Mouse (Mus musculus): ENCODE measurements around the gene Gm4553. TPM values are rescaled to one million over a fixed set of nuclear protein-coding genes. Genes with fewer than 3 reads are reported as not detected.
"Not testable (repeated sequence)": the region's sequence is repeated elsewhere in the genome, so short reads cannot be mapped to it uniquely, and the experiment has no call there.

Gene Gm4553
- polyA plus RNA-seq, 1 experiment from 2014 or later: not detected

- no peak overlapping the region for H3K9ac ChIP-seq (ENCODE audit: low read length)
- H3K27me3 ChIP-seq (ENCODE audit: control insufficient read depth, insufficient read depth, low read length): no peaks in the 10 kb centered on the region
- DNase-seq (ENCODE audit: low spot score) (no peak), ATAC-seq (ENCODE audit: low FRiP score, low TSS enrichment) (no peak)
- H3K9me3 ChIP-seq (ENCODE audit: control insufficient read depth, low read length): no peaks in the 10 kb centered on the region
- no peak overlapping the region for H3K4me2 ChIP-seq (replicated peaks; ENCODE audit: low read depth)
- 58% methylated on average over 2 of the region's 2 CpGs for WGBS
- no peak overlapping the region for H3K4me3 ChIP-seq (ENCODE audit: low read depth, low read length)
- no peak for TF ChIP-seq CTCF (IDR thresholded peaks at IDR 0.05; ENCODE audit: low read depth)
- no peak for TF ChIP-seq EP300 (optimal IDR thresholded peaks at IDR 0.05)
- H3K36me3 ChIP-seq (ENCODE audit: control insufficient read depth, insufficient read depth, low read length): no peaks in the 10 kb centered on the region
- H3K4me1 ChIP-seq (replicated peaks; ENCODE audit: control insufficient read depth, insufficient read depth): no peaks in the 10 kb centered on the region
- no peak overlapping the region for H3K27ac ChIP-seq (replicated peaks)
Observed at GRCm38 (mm10) chr7:142198748-142199147, 33.2 kb upstream of the Gm4553 start.

- TF ChIP-seq EP300 (optimal IDR thresholded peaks at IDR 0.05) (no peak), CTCF (IDR thresholded peaks at IDR 0.05; ENCODE audit: low read depth) (no peak)
Observed at GRCm38 (mm10) chr7:142190289-142190688, 24.8 kb upstream of the Gm4553 start, which contains the start of gene Gm10153. Gene Gm10153, minus strand, starts transcription at chr7:142190389.

GRCm38 (mm10) chr7:142188156-142188555 is 22.6 kb upstream of the Gm4553 start:
- Histone ChIP-seq H3K27me3 (ENCODE audit: control insufficient read depth, insufficient read depth, low read length) (no peaks in the 10 kb centered on the region), H3K4me2 (replicated peaks; ENCODE audit: low read depth) (no peak overlapping the region), H3K9me3 (ENCODE audit: control insufficient read depth, low read length) (no peaks in the 10 kb centered on the region), H3K4me3 (ENCODE audit: low read depth, low read length) (no peak overlapping the region), H3K27ac (replicated peaks) (no peak overlapping the region), H3K36me3 (ENCODE audit: control insufficient read depth, insufficient read depth, low read length) (no peaks in the 10 kb centered on the region), H3K4me1 (replicated peaks; ENCODE audit: control insufficient read depth, insufficient read depth) (no peaks in the 10 kb centered on the region), H3K9ac (ENCODE audit: low read length) (no peak overlapping the region)
- DNase-seq (ENCODE audit: low spot score): no peak
- TF ChIP-seq CTCF (IDR thresholded peaks at IDR 0.05; ENCODE audit: low read depth): no peak
- no peak for ATAC-seq (ENCODE audit: low FRiP score, low TSS enrichment)
- 74% methylated on average over 2 of the region's 2 CpGs for WGBS

More at GRCm38 (mm10) chr7:142190289-142190688, 24.8 kb upstream of the Gm4553 start, which contains the start of gene Gm10153:
- Histone ChIP-seq H3K4me2 (replicated peaks; ENCODE audit: low read depth) (no peak within 1 kb of the TSS), H3K27me3 (ENCODE audit: control insufficient read depth, insufficient read depth, low read length) (no peaks in the 10 kb centered on the region), H3K4me1 (replicated peaks; ENCODE audit: control insufficient read depth, insufficient read depth) (no peaks in the 10 kb centered on the region), H3K9ac (ENCODE audit: low read length) (no peak within 1 kb of the TSS), H3K9me3 (ENCODE audit: control insufficient read depth, low read length) (no peaks in the 10 kb centered on the region), H3K4me3 (ENCODE audit: low read depth, low read length) (no peak within 1 kb of the TSS), H3K27ac (replicated peaks) (no peak within 1 kb of the TSS), H3K36me3 (ENCODE audit: control insufficient read depth, insufficient read depth, low read length) (no peaks in the 10 kb centered on the region)
- WGBS: 38% methylated on average over 2 of the region's 2 CpGs
- DNase-seq (ENCODE audit: low spot score): no peak
- no peak for ATAC-seq (ENCODE audit: low FRiP score, low TSS enrichment)

GRCm38 (mm10) chr7:142181021-142181420 is 15.5 kb upstream of the Gm4553 start:
- TF ChIP-seq EP300 (optimal IDR thresholded peaks at IDR 0.05) (no peak), CTCF (IDR thresholded peaks at IDR 0.05; ENCODE audit: low read depth) (no peak)
- H3K4me2 ChIP-seq (replicated peaks; ENCODE audit: low read depth): no peak overlapping the region
- H3K27me3 ChIP-seq (ENCODE audit: control insufficient read depth, insufficient read depth, low read length): no peaks in the 10 kb centered on the region
- no peaks in the 10 kb centered on the region for H3K4me1 ChIP-seq (replicated peaks; ENCODE audit: control insufficient read depth, insufficient read depth)
- H3K36me3 ChIP-seq (ENCODE audit: control insufficient read depth, insufficient read depth, low read length): no peaks in the 10 kb centered on the region
- 37% methylated on average over 1 of the region's 1 CpGs for WGBS
- DNase-seq (ENCODE audit: low spot score): no peak
- no peak overlapping the region for H3K4me3 ChIP-seq (ENCODE audit: low read depth, low read length)
- no peak overlapping the region for H3K27ac ChIP-seq (replicated peaks)
- no peak for ATAC-seq (ENCODE audit: low FRiP score, low TSS enrichment)
- no peaks in the 10 kb centered on the region for H3K9me3 ChIP-seq (ENCODE audit: control insufficient read depth, low read length)
- no peak overlapping the region for H3K9ac ChIP-seq (ENCODE audit: low read length)

DNA sequence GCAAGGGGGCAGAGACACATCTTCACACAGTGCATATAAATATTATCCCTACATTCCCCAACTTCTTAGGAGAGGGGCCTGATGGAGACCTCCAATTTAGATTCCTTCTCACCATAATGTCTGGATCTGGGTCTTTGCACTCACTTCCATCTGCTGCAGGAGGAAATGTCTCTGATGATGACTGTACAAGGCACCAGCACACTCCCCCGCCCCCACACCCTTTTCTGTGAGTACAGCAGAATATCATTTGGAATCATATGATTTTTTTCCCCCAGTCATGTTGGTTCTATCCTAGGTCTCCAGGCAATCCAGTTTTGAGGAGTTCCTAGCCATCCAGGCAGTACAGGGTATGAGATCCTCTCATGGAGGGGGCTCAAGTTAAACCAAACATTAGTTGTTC is 13.1 kb upstream of the Gm4553 start:
- no peak overlapping the region for H3K4me2 ChIP-seq (replicated peaks; ENCODE audit: low read depth)
- TF ChIP-seq CTCF (IDR thresholded peaks at IDR 0.05; ENCODE audit: low read depth) (no peak), EP300 (optimal IDR thresholded peaks at IDR 0.05) (no peak)
- H3K9me3 ChIP-seq (ENCODE audit: control insufficient read depth, low read length): no peaks in the 10 kb centered on the region
- H3K36me3 ChIP-seq (ENCODE audit: control insufficient read depth, insufficient read depth, low read length): no peaks in the 10 kb centered on the region
- H3K9ac ChIP-seq (ENCODE audit: low read length): no peak overlapping the region
- ATAC-seq (ENCODE audit: low FRiP score, low TSS enrichment): no peak
- no peak overlapping the region for H3K4me3 ChIP-seq (ENCODE audit: low read depth, low read length)
- DNase-seq (ENCODE audit: low spot score): no peak
- no peaks in the 10 kb centered on the region for H3K27me3 ChIP-seq (ENCODE audit: control insufficient read depth, insufficient read depth, low read length)
- H3K4me1 ChIP-seq (replicated peaks; ENCODE audit: control insufficient read depth, insufficient read depth): no peaks in the 10 kb centered on the region
- 78% methylated on average over 1 of the region's 1 CpGs for WGBS
- H3K27ac ChIP-seq (replicated peaks): no peak overlapping the region

GRCm38 (mm10) chr7:142175905-142176304 is 10.4 kb upstream of the Gm4553 start, which contains the start of gene Krtap5-2:
Gene Krtap5-2, minus strand, starts transcription at chr7:142176005.
- not testable (repeated sequence) for H3K4me2 ChIP-seq (replicated peaks; ENCODE audit: low read depth); H3K9ac ChIP-seq (ENCODE audit: low read length); H3K27ac ChIP-seq (replicated peaks); H3K27me3 ChIP-seq (ENCODE audit: control insufficient read depth, insufficient read depth, low read length); H3K4me1 ChIP-seq (replicated peaks; ENCODE audit: control insufficient read depth, insufficient read depth); H3K36me3 ChIP-seq (ENCODE audit: control insufficient read depth, insufficient read depth, low read length); ATAC-seq (ENCODE audit: low FRiP score, low TSS enrichment); H3K4me3 ChIP-seq (ENCODE audit: low read depth, low read length); H3K9me3 ChIP-seq (ENCODE audit: control insufficient read depth, low read length); DNase-seq (ENCODE audit: low spot score)
